Mouse (Mus musculus): ENCODE data around the gene AC141477.1. TPM values are rescaled to one million over a fixed set of nuclear protein-coding genes. Genes with fewer than 3 reads are reported as not detected.

Gene AC141477.1
- polyA plus RNA-seq, 1 experiment from 2014 or later: 2.6 TPM

Other genes starting within 250 kb of the AC141477.1 start
- 62.2 and 64.5 TPM in 2 replicates for gene Prmt2, start 202.6 kb downstream of the AC141477.1 start, polyA plus RNA-seq (2016; fragmentation: Nextera tagmentation; extraction: Ambion mirVana)
- gene S100b, start 186.6 kb downstream of the AC141477.1 start, polyA plus RNA-seq (2016; fragmentation: Nextera tagmentation; extraction: Ambion mirVana): 0.10 TPM in 1 of 2 replicates, not detected in the other
- gene Dip2a, start 95.2 kb downstream of the AC141477.1 start, polyA plus RNA-seq (2016; fragmentation: Nextera tagmentation; extraction: Ambion mirVana): 6.6 and 6.9 TPM in 2 replicates
- gene Pcnt, start 2.3 kb upstream of the AC141477.1 start, polyA plus RNA-seq (2016; fragmentation: Nextera tagmentation; extraction: Ambion mirVana): 23.8 and 25.5 TPM in 2 replicates
- gene 2610028H24Rik, start 8.6 kb upstream of the AC141477.1 start, polyA plus RNA-seq (2016; fragmentation: Nextera tagmentation; extraction: Ambion mirVana): not detected in 2 replicates
- gene Mcm3ap, start 28.5 kb upstream of the AC141477.1 start, polyA plus RNA-seq (2016; fragmentation: Nextera tagmentation; extraction: Ambion mirVana): 85.6 and 87.1 TPM in 2 replicates
- 9.9 and 11.3 TPM in 2 replicates for gene Ybey, start 28.7 kb upstream of the AC141477.1 start, polyA plus RNA-seq (2016; fragmentation: Nextera tagmentation; extraction: Ambion mirVana)
- gene Lss, start 91.1 kb upstream of the AC141477.1 start, polyA plus RNA-seq (2016; fragmentation: Nextera tagmentation; extraction: Ambion mirVana): 55.9 and 59.6 TPM in 2 replicates
- gene Spatc1l, start 121.8 kb upstream of the AC141477.1 start, polyA plus RNA-seq (2016; fragmentation: Nextera tagmentation; extraction: Ambion mirVana): 0.11 TPM in 1 of 2 replicates, not detected in the other
- not detected in 2 replicates for gene Ftcd, start 135.2 kb upstream of the AC141477.1 start, polyA plus RNA-seq (2016; fragmentation: Nextera tagmentation; extraction: Ambion mirVana)
- gene Col6a2, start 183.2 kb upstream of the AC141477.1 start, polyA plus RNA-seq (2016; fragmentation: Nextera tagmentation; extraction: Ambion mirVana): 6.5 and 11.8 TPM in 2 replicates